Mouse (Mus musculus): ENCODE measurements around the gene 1700023F06Rik. TPM values are rescaled to one million over a fixed set of nuclear protein-coding genes. Genes with fewer than 3 reads are reported as not detected.

1700023F06Rik gene
- polyA plus RNA-seq, 1 experiment from 2014 or later = 1.0 TPM

GRCm38 (mm10) chr11:103149771-103150170 is 58.6 kb downstream of the 1700023F06Rik start:
- ATAC-seq (ENCODE audit: insufficient number of reproducible peaks, low FRiP score, low TSS enrichment, low read depth) = no peak
- H3K27me3 ChIP-seq = no peaks in the 10 kb centered on the region
- H3K4me1 ChIP-seq = peaks cover under 1% of the 10 kb centered on the region; the same call in 1 of the 2 replicates
- no peak overlapping the region for H3K9ac ChIP-seq
- H3K4me2 ChIP-seq = no peak overlapping the region
- H3K9me3 ChIP-seq = no peaks in the 10 kb centered on the region
- no peak overlapping the region for H3K27ac ChIP-seq
- 90% methylated on average over 4 of the region's 4 CpGs for WGBS
- no peak overlapping the region for H3K4me3 ChIP-seq
- H3K36me3 ChIP-seq = no peaks in the 10 kb centered on the region

Other genes starting within 250 kb of the 1700023F06Rik start
- gene Nmt1, start 180.4 kb downstream of the 1700023F06Rik start, polyA plus RNA-seq (2015; fragmentation: Nextera tagmentation; extraction: Ambion mirVana) = 47.6 and 54.0 TPM in 2 replicates
- 129 and 136 TPM in 2 replicates for gene Dcakd, start 180.2 kb downstream of the 1700023F06Rik start, polyA plus RNA-seq (2015; fragmentation: Nextera tagmentation; extraction: Ambion mirVana)
- 6.5 and 7.6 TPM in 2 replicates for gene Plcd3, start 106.9 kb downstream of the 1700023F06Rik start, polyA plus RNA-seq (2015; fragmentation: Nextera tagmentation; extraction: Ambion mirVana)
- gene Acbd4, start 106.9 kb downstream of the 1700023F06Rik start, polyA plus RNA-seq (2015; fragmentation: Nextera tagmentation; extraction: Ambion mirVana) = 27.8 and 34.6 TPM in 2 replicates
- 5.0 and 5.8 TPM in 2 replicates for gene Hexim1, start 92.3 kb downstream of the 1700023F06Rik start, polyA plus RNA-seq (2015; fragmentation: Nextera tagmentation; extraction: Ambion mirVana)
- 11.7 and 12.2 TPM in 2 replicates for gene Hexim2, start 76.1 kb downstream of the 1700023F06Rik start, polyA plus RNA-seq (2015; fragmentation: Nextera tagmentation; extraction: Ambion mirVana)
- gene Fmnl1, start 37.5 kb downstream of the 1700023F06Rik start, polyA plus RNA-seq (2015; fragmentation: Nextera tagmentation; extraction: Ambion mirVana) = 2.4 and 3.0 TPM in 2 replicates
- not detected in 2 replicates for gene Spata32, start 9.9 kb upstream of the 1700023F06Rik start, polyA plus RNA-seq (2015; fragmentation: Nextera tagmentation; extraction: Ambion mirVana)
- 4.3 and 5.3 TPM in 2 replicates for gene Map3k14, start 58.9 kb upstream of the 1700023F06Rik start, polyA plus RNA-seq (2015; fragmentation: Nextera tagmentation; extraction: Ambion mirVana)
- gene Arhgap27, start 155.1 kb upstream of the 1700023F06Rik start, polyA plus RNA-seq (2015; fragmentation: Nextera tagmentation; extraction: Ambion mirVana) = 11.7 and 14.0 TPM in 2 replicates
- gene Plekhm1, start 204.1 kb upstream of the 1700023F06Rik start, polyA plus RNA-seq (2015; fragmentation: Nextera tagmentation; extraction: Ambion mirVana) = 8.4 and 8.6 TPM in 2 replicates